Mouse (Mus musculus) liver, embryonic 16.5 days (tissue): ENCODE measurements at regions not wholly inside any gene's neighbourhood (a gene's known extent, or its start where the extent isn't known, plus 50 kb on each side); places are given as distances from the start of the nearest gene placed in this dataset.

Experiments
- ATAC-seq: fragments of 200-750 bp; cut with Nextera tagmentation; 2 replicates; pipeline ENCODE4 v1.8.0; 2017; ENCODE audit warnings: low read depth, mild to moderate bottlenecking, moderate number of reproducible peaks, moderate library complexity
- H3K27ac ChIP-seq: fragments of 300-500 bp; sonication (generic); 2 replicates; pipeline ENCODE4 v1.5.1; 2014; ENCODE audit warnings: mild to moderate bottlenecking, low read length
- H3K27me3 ChIP-seq: fragments of 300-500 bp; sonication (generic); 2 replicates; pipeline ENCODE4 v1.6.1; 2014; ENCODE audit warnings: low read depth, low read length, mixed read lengths; ENCODE audit not compliant: control insufficient read depth, insufficient read depth
- H3K36me3 ChIP-seq: fragments of 300-500 bp; sonication (generic); 2 replicates; pipeline ENCODE4 v1.6.1; 2014; ENCODE audit warnings: mild to moderate bottlenecking; ENCODE audit not compliant: control insufficient read depth, insufficient read depth
- H3K4me1 ChIP-seq: fragments of 300-500 bp; sonication (generic); 2 replicates; pipeline ENCODE4 v1.6.1; 2014; ENCODE audit warnings: low read depth, low read length, mixed read lengths; ENCODE audit not compliant: control insufficient read depth
- H3K4me2 ChIP-seq: fragments of 300-500 bp; sonication (generic); 2 replicates; pipeline ENCODE4 v1.6.1; 2014; ENCODE audit warnings: low read depth, low read length, mixed read lengths
- H3K4me3 ChIP-seq: fragments of 300-500 bp; sonication (generic); 2 replicates; pipeline ENCODE4 v1.5.1; 2014; ENCODE audit warnings: low read depth, mild to moderate bottlenecking, low read length
- H3K9ac ChIP-seq: fragments of 300-500 bp; sonication (generic); 2 replicates; pipeline ENCODE4 v1.6.1; 2014; ENCODE audit warnings: low read depth, low read length
- H3K9me3 ChIP-seq: fragments of 300-500 bp; sonication (generic); replicated peaks from 2 replicates; pipeline ENCODE4 v1.6.1; 2016; ENCODE audit warnings: low read length; ENCODE audit not compliant: control insufficient read depth
- WGBS: fragments of 180-500 bp; shearing (Covaris S2); extraction: QIAGEN DNeasy Blood & Tissue Kit; methylation state at CpG from one replicate; pipeline ENCODE4 v1.1.7; 2014; ENCODE audit not compliant: insufficient replicate concordance; 5-methylcytosine and 5-hydroxymethylcytosine counted together

- H3K4me1 ChIP-seq, result no peaks in the 10 kb centered on the region
- 71% methylated on average over 9 of the region's 9 CpGs for WGBS
- no peak for ATAC-seq
- H3K4me3 ChIP-seq, result no peak overlapping the region
- no peaks in the 10 kb centered on the region for H3K9me3 ChIP-seq
- H3K4me2 ChIP-seq, result no peak overlapping the region
- no peak overlapping the region for H3K27ac ChIP-seq
- no peaks in the 10 kb centered on the region for H3K27me3 ChIP-seq
- no peaks in the 10 kb centered on the region for H3K36me3 ChIP-seq
- no peak overlapping the region for H3K9ac ChIP-seq
Measured at GRCm38 (mm10) chr4:33552856-33553255, 242.7 kb downstream of the Rngtt start.

DNA sequence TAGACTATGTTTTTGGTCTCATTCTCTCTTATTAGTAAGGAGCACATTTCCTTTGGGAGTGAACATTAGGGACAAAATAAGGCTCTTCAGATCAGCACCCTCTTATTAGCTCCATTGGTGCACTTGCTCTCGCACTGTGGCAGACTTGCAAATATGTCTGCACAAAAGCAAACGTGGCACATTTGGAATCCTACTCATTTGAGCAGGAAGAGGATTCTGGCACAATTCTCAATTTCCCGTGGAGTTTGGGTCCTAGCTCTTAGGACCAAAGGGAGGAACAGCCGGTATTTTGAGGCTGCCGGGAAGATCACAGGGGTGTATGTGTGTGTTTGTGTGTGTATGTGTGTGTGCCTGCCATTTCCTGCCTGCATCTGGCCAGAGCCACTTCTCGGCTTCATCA, 244.5 kb downstream of the Rngtt start:
- ATAC-seq, result no peak
- H3K9me3 ChIP-seq, result no peaks in the 10 kb centered on the region
- H3K36me3 ChIP-seq, result no peaks in the 10 kb centered on the region
- 40% methylated on average over 6 of the region's 6 CpGs for WGBS
- H3K4me1 ChIP-seq, result no peaks in the 10 kb centered on the region
- no peak overlapping the region for H3K4me3 ChIP-seq
- no peak overlapping the region for H3K9ac ChIP-seq
- H3K27ac ChIP-seq, result no peak overlapping the region
- H3K4me2 ChIP-seq, result no peak overlapping the region
- no peaks in the 10 kb centered on the region for H3K27me3 ChIP-seq

GRCm38 (mm10) chr4:33555231-33555933, 245.3 kb downstream of the Rngtt start:
- Histone ChIP-seq H3K36me3 (no peaks in the 10 kb centered on the region), H3K27ac (no peak overlapping the region), H3K4me1 (no peaks in the 10 kb centered on the region), H3K4me2 (no peak overlapping the region), H3K9ac (no peak overlapping the region), H3K27me3 (no peaks in the 10 kb centered on the region), H3K9me3 (no peaks in the 10 kb centered on the region), H3K4me3 (no peak overlapping the region)
- ATAC-seq, result no peak
- 28% methylated on average over 14 of the region's 14 CpGs for WGBS

DNA sequence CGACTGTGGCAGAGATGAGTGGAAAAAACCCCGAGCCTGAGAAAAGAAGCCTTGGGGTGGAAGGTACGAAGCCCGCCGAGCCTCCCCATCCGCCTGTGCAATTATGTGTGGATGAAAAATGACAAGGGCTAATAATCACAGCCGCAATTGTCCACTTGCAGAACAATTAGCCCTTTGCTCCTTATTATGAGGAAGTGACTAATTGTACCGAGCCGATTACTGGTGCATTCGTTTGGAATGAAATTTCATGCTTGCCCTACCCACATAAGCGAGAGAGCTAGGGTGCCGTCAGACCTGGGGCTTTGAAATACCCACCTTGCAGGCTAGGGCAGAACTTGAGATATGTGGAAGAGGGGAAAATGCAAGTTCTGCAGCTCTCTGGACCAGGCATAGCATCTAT, 245.9 kb downstream of the Rngtt start:
- Histone ChIP-seq H3K27ac (no peak overlapping the region), H3K4me2 (no peak overlapping the region), H3K9ac (no peak overlapping the region), H3K36me3 (no peaks in the 10 kb centered on the region), H3K4me1 (no peaks in the 10 kb centered on the region), H3K27me3 (no peaks in the 10 kb centered on the region), H3K4me3 (no peak overlapping the region), H3K9me3 (no peaks in the 10 kb centered on the region)
- ATAC-seq, result no peak
- 61% methylated on average over 12 of the region's 12 CpGs for WGBS

GRCm38 (mm10) chr4:33556661-33557540, 246.8 kb downstream of the Rngtt start:
- Histone ChIP-seq H3K4me1 (no peaks in the 10 kb centered on the region), H3K9ac (no peak overlapping the region), H3K4me2 (no peak overlapping the region), H3K27me3 (no peaks in the 10 kb centered on the region), H3K9me3 (no peaks in the 10 kb centered on the region), H3K36me3 (no peaks in the 10 kb centered on the region), H3K27ac (no peak overlapping the region), H3K4me3 (no peak overlapping the region)
- no peak for ATAC-seq
- WGBS, result 48% methylated on average over 12 of the region's 12 CpGs

DNA sequence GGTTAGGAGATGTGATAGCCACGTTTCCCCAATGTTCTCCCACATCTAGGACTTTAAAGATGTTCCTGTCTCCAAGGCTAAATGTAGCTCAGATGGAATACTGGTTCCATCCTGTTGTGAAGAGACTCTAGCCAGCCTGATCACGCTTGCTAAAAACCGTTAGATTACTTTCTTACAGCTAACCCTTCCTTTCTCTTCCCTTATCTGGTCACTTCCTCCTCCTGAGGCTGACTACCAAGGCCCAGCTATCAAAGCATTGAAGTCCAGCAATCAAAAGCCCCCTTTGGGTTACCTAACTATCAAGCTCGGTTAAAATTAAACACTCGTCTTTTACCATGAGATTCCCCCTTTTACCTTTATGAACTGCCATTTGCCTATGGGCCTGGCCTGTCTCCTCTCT, 260.2 kb downstream of the Rngtt start:
- no peak overlapping the region for H3K9ac ChIP-seq
- H3K36me3 ChIP-seq, result no peaks in the 10 kb centered on the region
- 33% methylated on average over 5 of the region's 5 CpGs for WGBS
- H3K4me2 ChIP-seq, result no peak overlapping the region
- no peaks in the 10 kb centered on the region for H3K27me3 ChIP-seq
- H3K4me3 ChIP-seq, result no peak overlapping the region
- H3K4me1 ChIP-seq, result no peaks in the 10 kb centered on the region
- no peak for ATAC-seq
- no peaks in the 10 kb centered on the region for H3K9me3 ChIP-seq
- H3K27ac ChIP-seq, result no peak overlapping the region

- no peaks in the 10 kb centered on the region for H3K36me3 ChIP-seq
- 57% methylated on average over 6 of the region's 6 CpGs for WGBS
Measured at GRCm38 (mm10) chr4:33571351-33571750, 261.2 kb downstream of the Rngtt start.

DNA sequence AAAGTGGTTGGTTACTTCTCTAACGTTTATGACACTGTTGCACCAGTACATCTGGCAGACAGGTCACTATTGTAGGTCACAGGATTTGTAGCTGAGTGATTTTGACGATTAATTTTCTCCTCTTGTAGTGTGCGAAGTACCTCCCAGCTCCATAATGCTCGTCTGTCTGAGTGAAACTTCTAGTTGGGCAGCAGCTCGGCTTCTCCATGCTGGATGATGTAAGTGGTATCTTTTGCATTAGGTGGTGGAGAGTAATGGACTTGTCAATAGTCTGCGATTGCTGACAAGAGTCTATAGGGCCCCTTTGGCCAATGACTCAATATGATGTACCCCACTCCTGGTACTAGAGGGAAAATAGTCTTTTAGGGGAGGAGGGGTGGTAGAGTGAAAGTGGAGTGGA, 267.5 kb downstream of the Rngtt start:
- Histone ChIP-seq H3K4me3 (no peak overlapping the region), H3K9ac (no peak overlapping the region), H3K4me1 (no peaks in the 10 kb centered on the region), H3K4me2 (no peak overlapping the region), H3K27me3 (no peaks in the 10 kb centered on the region), H3K36me3 (no peaks in the 10 kb centered on the region), H3K27ac (no peak overlapping the region), H3K9me3 (no peaks in the 10 kb centered on the region)
- WGBS, result 62% methylated on average over 6 of the region's 6 CpGs
- no peak for ATAC-seq

More at GRCm38 (mm10) chr4:33571351-33571750, 261.2 kb downstream of the Rngtt start:
- no peak overlapping the region for H3K4me3 ChIP-seq
- no peaks in the 10 kb centered on the region for H3K9me3 ChIP-seq
- no peak overlapping the region for H3K9ac ChIP-seq
- no peaks in the 10 kb centered on the region for H3K27me3 ChIP-seq
- H3K4me2 ChIP-seq, result no peak overlapping the region
- H3K27ac ChIP-seq, result no peak overlapping the region
- no peaks in the 10 kb centered on the region for H3K4me1 ChIP-seq
- no peak for ATAC-seq

GRCm38 (mm10) chr4:33580491-33580890, 270.4 kb downstream of the Rngtt start:
- no peaks in the 10 kb centered on the region for H3K36me3 ChIP-seq
- H3K27me3 ChIP-seq, result no peaks in the 10 kb centered on the region
- H3K4me1 ChIP-seq, result no peaks in the 10 kb centered on the region
- H3K9me3 ChIP-seq, result no peaks in the 10 kb centered on the region
- 50% methylated on average over 8 of the region's 8 CpGs for WGBS
- no peak overlapping the region for H3K4me2 ChIP-seq
- H3K9ac ChIP-seq, result no peak overlapping the region
- H3K4me3 ChIP-seq, result no peak overlapping the region
- no peak overlapping the region for H3K27ac ChIP-seq
- ATAC-seq, result no peak
